Mouse (Mus musculus) megakaryocyte, embryonic 14.5 days (primary cell): ENCODE measurements around the gene Tmem110.

Experiments used
- FLI1 ChIP-seq: IDR thresholded peaks from 2 replicates; pipeline ENCODE4 v1.6.1; 2012; ENCODE audit warnings: low read length, inconsistent platforms, mixed read lengths
- GATA1 ChIP-seq: IDR thresholded peaks from 3 replicates; pipeline ENCODE4 v1.6.1; 2012; ENCODE audit warnings: mixed read lengths, low read length, inconsistent platforms, borderline replicate concordance

DNA sequence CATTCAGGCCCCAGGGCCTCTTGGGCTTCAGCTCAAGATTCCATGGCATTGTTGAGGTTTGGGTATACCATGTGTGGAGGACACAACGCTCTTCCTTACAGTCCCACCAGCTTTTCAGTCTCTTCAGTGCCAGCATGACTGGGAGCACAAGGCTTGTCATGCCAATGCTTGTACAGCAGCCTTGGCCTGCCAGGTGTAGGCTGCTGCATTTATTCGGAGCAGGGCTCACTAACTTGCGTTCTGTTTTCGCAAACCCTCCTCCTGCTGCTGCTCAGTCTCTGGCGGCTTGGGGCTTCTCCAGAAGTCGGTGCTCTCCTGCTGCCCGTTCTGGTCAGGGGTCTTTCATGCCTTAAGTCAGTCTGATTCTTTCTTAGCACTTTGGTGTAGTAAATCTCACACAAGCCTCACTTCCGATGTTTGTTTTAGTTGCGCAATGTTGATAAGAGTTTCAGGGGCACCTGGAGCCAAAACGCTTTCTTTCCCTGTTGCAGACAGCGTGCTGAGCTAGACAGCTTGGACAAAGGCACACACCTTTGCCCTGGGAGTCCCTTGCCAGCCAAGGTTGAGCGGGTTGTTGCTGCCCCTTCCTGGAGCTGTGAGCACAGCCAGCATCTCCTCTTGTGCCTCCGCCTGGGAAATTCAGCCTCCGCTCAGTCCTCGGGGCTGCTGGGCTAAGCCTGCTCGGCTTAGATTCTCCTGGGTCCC lies 36.2 kb downstream of the Tmem110 start:
- TF ChIP-seq GATA1 (no peak), FLI1 (no peak)
